Mouse (Mus musculus): ENCODE measurements around the gene Ahsa1.
"Not testable (repeated sequence)": the region's sequence is repeated elsewhere in the genome, so short reads cannot be mapped to it uniquely, and the experiment has no call there.

The Ahsa1 gene

DNA sequence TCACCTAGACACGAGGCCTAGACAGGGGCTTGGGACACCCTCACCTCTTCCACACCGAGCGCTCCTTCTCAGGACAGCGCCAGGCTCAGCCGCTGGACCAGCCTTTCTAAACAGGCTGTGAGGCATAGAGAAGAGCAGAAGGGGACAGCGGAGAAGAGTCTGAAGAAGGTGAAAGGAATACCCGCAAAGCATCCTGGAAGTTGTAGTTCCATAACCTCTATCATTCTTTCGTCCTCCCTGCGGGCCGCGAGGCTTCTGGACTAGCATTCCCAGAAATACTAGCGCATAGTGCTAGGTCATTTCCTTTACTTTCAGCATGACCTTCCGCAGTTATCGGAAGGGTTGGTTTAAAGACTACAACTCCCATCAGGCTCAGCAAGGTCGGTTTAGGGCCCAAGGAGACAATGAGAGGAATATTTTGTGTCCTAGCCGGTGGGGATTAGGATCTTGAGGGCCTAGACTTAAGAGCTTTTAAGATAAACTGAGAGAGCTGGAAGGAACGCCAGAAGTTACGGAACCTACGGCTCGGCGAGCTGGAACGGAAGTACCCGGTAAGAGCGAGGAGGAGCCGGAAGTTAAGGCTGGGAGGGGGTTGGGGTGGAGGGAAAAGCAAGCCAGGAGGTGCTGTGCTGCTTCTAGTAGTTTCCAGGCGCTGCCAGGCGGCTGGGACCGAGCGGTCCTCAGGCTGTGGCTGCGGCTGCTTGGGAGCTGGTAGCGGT lies at the start of gene Ahsa1, which contains the start of gene Vipas39:
Ahsa1 (plus strand) TSS at position 372 of the 719 bp plus-strand sequence.
Vipas39 (minus strand) TSS at position 149 of the 719 bp plus-strand sequence.
- CTCF ChIA-PET, result interaction anchor here (0.6 to 1.3 kb wide), 2 partner anchors 12 to 65 kb away, joined by 3 to 14 read pairs; no protein-coding TSS in a partner anchor

- CTCF ChIA-PET, result no interaction called here
Observed at GRCm38 (mm10) chr12:87217596-87217995, 48.7 kb upstream of the Ahsa1 start.

DNA sequence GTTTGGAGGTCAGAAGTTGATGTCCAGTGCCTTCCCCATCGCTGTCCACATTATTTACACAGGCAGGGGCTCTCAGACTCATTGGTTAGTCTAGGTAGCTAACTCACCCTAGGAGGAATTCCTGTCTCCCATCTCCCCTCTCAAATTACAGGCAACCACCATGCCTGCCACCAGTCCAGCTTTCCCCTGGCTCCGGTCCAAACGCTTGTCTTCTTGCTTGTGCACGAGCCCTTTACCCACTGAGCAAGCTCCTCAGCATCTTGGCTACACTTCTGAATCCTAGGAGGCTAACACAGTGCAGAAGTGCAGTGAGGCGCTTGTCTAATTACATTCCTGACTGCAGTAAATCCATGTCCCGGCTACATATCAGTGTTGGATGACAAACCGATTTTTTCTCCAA lies 46.9 kb upstream of the Ahsa1 start:
- CTCF ChIA-PET, result no interaction called here

GRCm38 (mm10) chr12:87224950-87225349 lies 41.3 kb upstream of the Ahsa1 start:
- CTCF ChIA-PET, result no interaction called here

DNA sequence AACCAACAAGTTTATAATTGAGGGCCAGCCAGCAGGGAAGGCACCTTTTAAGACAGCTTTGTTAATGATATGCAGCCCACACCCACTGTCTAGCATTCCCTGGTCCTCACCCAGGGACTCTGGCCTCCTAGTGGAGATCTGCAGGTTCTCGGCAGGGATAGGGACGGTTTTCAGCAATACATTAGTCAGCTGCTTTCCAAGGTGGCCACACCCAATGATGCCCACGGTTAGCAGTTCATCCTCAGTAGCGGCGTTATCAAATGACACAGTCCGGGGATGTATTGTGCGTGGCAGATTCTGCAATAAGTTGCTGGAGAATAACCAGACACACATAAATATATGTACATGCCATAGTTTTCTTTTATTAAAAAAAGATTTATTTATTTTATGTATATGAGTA lies 39.5 kb upstream of the Ahsa1 start:
- CTCF ChIA-PET, result no interaction called here

DNA sequence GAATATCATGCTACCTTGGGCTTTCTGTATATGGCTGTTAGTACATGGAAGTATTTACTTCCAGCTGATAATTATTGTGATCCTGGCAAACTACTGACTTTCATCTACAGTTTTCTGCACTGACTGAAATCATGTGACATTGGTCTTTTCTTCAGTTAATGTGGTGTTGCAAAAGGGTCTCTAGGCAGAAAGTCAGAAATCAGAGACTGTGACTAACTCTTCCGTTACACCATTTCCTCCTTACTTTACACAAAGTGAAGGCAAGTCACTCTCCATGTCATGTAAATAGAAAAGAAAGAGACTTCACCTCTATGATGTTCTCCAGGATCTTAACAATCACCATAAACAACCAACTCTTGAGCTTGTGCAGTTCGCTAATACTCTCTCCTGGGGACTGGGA lies 36.6 kb upstream of the Ahsa1 start:
- CTCF ChIA-PET, result no interaction called here

- CTCF ChIA-PET, result no interaction called here
Observed at GRCm38 (mm10) chr12:87230379-87230895, 35.8 kb upstream of the Ahsa1 start.

DNA sequence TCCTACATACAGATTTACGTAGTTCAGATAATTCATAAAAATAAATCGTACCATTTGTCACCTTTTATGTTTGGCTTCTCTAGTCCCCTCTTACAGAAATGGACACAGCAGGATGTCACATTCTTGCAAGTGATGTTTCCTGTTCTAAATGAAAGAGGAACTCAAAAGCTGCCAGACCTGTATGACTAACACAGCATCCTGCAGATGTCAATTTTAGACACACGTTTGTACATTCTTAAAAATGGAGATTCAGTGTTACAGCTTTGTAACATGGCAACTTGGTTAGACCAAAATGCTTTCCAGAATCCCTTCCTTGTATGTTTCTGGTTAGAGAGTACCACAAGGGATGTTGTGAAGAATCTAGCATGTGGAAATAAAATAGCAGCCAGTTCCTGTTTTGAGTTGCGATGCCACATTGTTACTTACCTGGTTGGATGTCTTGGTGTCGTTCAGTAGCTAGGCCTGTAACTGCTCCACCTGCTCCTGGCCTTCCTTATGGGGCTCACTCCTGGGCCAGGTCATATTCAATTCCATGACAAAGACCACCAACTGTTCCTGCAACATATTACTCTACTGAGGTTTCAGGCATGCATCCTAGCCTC lies 29.3 kb upstream of the Ahsa1 start:
- CTCF ChIA-PET, result no interaction called here

DNA sequence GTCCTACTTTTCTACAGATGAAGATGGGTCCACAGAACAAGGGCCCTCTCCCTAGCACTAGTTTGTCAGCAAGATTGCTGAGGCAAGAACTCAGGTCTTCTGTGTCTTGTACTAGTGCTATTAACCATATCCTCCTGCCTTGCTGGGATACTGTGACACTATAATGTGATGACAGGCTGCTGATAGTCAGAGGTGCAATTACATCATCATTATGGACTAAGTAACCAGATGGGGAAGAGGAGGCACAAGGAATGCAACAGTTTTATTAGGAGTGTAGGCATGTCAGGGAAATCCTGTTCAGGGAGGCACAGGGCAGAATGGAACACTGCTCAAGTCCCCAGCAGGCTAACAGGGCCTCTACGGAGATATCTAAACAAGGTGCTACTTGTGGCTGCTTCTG lies 27.6 kb upstream of the Ahsa1 start, which contains the start of gene Noxred1:
Noxred1 (minus strand) TSS at position 101 of the 400 bp plus-strand sequence.
- CTCF ChIA-PET, result no interaction called here

DNA sequence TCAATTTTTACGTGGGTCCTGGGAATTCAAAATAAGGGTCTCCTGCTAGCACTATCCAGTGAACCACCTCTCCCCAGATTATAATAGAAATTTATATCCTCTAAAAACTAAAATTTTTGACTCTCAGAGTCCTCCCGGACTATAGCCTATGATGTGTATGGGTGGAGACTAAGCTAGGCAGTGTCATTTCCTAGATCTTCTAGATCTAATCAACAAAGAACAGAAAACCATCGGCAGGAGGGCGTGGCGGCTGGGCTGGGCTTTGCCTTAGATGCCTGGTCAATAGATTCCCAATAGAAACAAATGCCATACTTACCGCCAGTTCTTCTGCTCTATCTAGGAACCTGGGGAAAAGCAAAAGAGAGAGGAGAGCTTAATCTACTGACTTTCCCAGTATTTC lies 16.1 kb upstream of the Ahsa1 start:
- CTCF ChIA-PET, result no interaction called here

- CTCF ChIA-PET, result no interaction called here
Observed at GRCm38 (mm10) chr12:87253878-87254277, 12.4 kb upstream of the Ahsa1 start.

DNA sequence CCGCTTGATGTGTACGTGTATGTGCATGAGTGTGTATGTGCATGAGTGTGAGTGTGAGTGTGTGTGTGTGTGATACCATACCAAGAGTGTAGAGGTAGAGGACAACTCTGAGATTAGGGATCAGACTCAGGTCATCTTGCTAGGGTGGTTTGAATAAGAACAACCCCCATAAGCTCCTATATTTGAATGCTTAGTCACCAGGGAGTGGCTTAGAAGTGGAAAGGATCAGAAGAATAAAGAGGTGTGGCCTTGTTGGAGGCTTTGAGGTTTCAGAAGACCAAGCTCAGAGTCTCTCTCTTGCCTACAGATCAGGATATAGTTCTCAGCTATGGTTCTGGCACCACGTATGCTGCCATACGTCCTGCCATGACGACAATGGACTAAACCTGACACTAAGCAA lies 9.7 kb upstream of the Ahsa1 start:
- CTCF ChIA-PET, result no interaction called here

DNA sequence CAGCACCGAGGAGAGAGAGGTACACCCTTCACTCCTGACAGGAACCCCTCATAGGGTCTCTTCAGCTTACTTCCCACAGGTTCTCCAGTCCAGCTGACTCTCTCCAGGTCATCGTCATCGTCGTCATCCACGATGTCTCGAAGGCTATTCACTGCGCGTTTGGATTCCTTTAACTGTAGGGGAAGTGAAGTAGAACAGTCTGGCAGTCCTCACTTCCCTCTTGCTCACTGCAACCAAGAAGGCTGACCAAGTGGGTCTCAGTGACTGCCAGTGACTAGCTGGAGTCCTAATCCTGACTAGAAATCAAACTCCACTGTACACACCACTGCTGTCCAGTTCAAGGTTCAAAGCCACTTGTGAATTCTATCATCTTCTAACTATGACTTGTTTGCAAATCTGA lies 5.7 kb upstream of the Ahsa1 start:
- CTCF ChIA-PET, result interaction anchor here (0.7 kb wide), 1 partner anchor 27 kb away, joined by 15 read pairs; no protein-coding TSS in a partner anchor

GRCm38 (mm10) chr12:87265444-87265843 lies 835 bp upstream of the Ahsa1 start:
- CTCF ChIA-PET, result interaction anchor here (0.6 kb wide), 1 partner anchor 13 kb away, joined by 14 read pairs; no protein-coding TSS in a partner anchor

- CTCF ChIA-PET, result interaction anchor here (1.3 kb wide), 1 partner anchor 66 kb away, joined by 3 read pairs; no protein-coding TSS in a partner anchor
Observed at GRCm38 (mm10) chr12:87266827-87267603, 736 bp downstream of the Ahsa1 start.

- CTCF ChIA-PET, result no interaction called here
Observed at GRCm38 (mm10) chr12:87267682-87268081, 1.4 kb downstream of the Ahsa1 start.

GRCm38 (mm10) chr12:87274853-87275831 lies 8.9 kb downstream of the Ahsa1 start:
- CTCF ChIA-PET, result no interaction called here

DNA sequence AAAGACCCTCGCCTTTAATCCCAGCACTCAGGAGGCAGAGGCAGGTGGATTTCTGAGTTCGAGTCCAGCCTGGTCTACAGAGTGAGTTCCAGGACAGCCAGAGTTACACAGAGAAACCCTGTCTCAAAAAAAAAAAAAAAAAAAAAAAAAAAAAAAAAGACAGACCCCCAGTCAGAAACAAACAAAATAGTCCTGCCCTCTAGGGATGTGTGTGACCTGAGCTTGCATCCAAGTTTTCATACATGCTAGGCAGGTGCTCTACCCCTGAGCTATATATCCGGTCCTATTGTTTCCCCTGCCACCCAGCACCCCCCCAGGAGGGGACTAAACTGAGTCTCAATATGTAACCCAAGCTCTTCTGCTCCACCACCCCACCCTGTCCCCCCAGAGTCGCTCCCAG lies 11.0 kb downstream of the Ahsa1 start:
- CTCF ChIA-PET, result not testable (repeated sequence)

DNA sequence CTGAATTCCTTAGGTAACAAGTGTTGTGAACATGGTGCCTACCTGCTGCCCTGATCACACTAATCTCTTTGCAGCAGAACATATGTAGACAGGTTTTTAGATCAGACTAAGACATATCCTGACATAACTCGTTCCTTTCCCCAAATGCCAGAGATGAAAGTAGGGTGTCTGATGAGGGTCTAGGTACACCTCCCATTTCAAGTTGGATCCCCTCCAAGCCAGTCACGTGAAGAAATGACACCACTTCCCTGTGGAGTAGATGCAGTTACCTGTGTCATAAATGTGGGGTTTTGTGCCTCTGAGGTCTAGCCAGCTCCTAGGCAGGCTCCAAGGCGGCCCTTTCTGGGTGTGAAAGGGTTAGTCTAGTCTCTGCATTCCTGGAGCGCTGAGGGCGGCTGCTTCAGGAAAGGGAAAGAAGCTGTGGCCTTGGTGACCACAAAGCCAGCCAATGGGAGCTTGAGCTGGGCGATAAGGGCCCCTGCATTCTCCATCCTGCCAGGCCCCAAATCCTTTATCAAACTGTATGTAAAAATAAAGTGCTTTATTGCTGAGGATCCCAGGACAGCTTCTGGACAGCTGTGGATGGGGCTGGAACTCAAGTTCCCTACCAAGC lies 11.9 kb downstream of the Ahsa1 start:
- CTCF ChIA-PET, result interaction anchor here (0.6 kb wide), 1 partner anchor 12 kb away, joined by 14 read pairs; the partner anchor contains the start of gene Vipas39

DNA sequence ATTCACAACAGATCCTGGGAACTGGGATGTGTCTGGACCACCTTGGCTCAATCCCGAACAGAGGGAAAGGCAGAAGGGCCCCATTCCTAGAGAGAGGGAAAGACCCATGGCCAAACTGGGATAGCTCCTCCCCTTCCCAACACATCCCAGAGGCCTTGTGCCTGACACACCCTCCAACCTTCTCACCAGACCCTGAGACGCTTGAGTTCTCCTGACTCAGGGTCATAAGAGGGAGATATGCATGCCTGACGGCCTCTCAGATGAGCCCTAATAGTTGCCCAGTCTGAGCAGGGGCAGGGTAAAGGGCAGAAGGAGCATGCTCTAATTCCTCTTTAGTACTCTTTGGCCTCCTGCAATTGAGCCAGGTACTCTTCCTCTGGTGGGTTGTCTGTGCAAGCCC lies 13.1 kb downstream of the Ahsa1 start:
- CTCF ChIA-PET, result no interaction called here

GRCm38 (mm10) chr12:87279879-87280278 lies 13.6 kb downstream of the Ahsa1 start:
- CTCF ChIA-PET, result no interaction called here

Measured in spleen, embryonic (tissue).